ENCODE assay signal across 20 mouse cellular contexts in genomic region chr1:89766891-89767290, GRCm38 (mm10).
A peak's percentile ranks its signal among the peaks of the same experiment; 100 is the strongest.
DNase-seq lines count a peak whose midpoint lies in the region; ATAC-seq and TF ChIP-seq lines count a peak whose summit lies in the region.
"Had no signal": no experiment of that assay in that cellular context is flagged by ENCODE, and none has a peak within 500 bp of the region (broad histone marks: within the 10 kb centered on the region; RNA-seq: fewer than 3 reads in every experiment).

No protein-coding gene starts in this region.

- H3K36me3 ChIP-seq in midbrain, embryonic 10.5 days: peaks cover 30% of the 10 kb centered on the region
- no peaks in the 10 kb centered on the region for H3K36me3 ChIP-seq in midbrain, postnatal 0 days (ENCODE audit: insufficient read depth, low read length)
- no peaks in the 10 kb centered on the region for H3K36me3 ChIP-seq in midbrain, embryonic 11.5 days (ENCODE audit: control insufficient read depth, insufficient read depth, low read length)
- 0 out of 2 replicates have a peak, but pooled peaks cover 9% of the 10 kb centered on the region for H3K36me3 ChIP-seq in midbrain, embryonic 14.5 days (ENCODE audit: control insufficient read depth, insufficient read depth, low read length)
- H3K36me3 ChIP-seq in midbrain, embryonic 16.5 days (ENCODE audit: control insufficient read depth, insufficient read depth, low read length): 0 out of 2 replicates have a peak, but pooled peaks cover 3% of the 10 kb centered on the region
- H3K36me3 ChIP-seq in heart, embryonic 11.5 days (ENCODE audit: control insufficient read depth, insufficient read depth, low read length): no peaks in the 10 kb centered on the region

- no peak for ATAC-seq in midbrain, postnatal 0 days (ENCODE audit: low FRiP score)
- 0 out of 2 replicates have a peak, but pooled peaks have one; percentile 19 for ATAC-seq in midbrain, embryonic 11.5 days (ENCODE audit: low FRiP score)
- peak; percentile 38; the same call in 1 of the 2 replicates for ATAC-seq in midbrain, embryonic 14.5 days (ENCODE audit: low FRiP score, low TSS enrichment)
- ATAC-seq in midbrain, embryonic 16.5 days: peak; percentile 27; the same call in 1 of the 2 replicates
- ATAC-seq in megakaryocyte, adult 5-6 weeks (ENCODE audit: poor library complexity, severe bottlenecking): no peak
- no peak for ATAC-seq in heart, embryonic 11.5 days (replicated peaks; ENCODE audit: insufficient number of reproducible peaks, low FRiP score, low TSS enrichment)
- ATAC-seq: forebrain, embryonic 13.5 days; forebrain, embryonic 15.5 days had no signal

- no peak for DNase-seq in midbrain, embryonic 10.5 days (ENCODE audit: low spot score)
- DNase-seq in midbrain, postnatal 0 days (ENCODE audit: low spot score): no peak
- no peak for DNase-seq in midbrain, embryonic 11.5 days (ENCODE audit: low spot score, missing footprints)
- DNase-seq in midbrain, embryonic 14.5 days: peak; percentile 65
- DNase-seq in heart, adult 11 months: no peak
- DNase-seq: adrenal gland, adult 2 months; adrenal gland, postnatal 10 days; adrenal gland, postnatal 25 days; cerebellum, adult 11-12 months; cerebellum, adult 2 months; cerebellum, adult 9-10 months; cerebellum, postnatal 10 days; cerebellum, postnatal 25 days had no signal

- 0 out of 2 replicates have a peak overlapping the region, but pooled peaks have one; percentile 33 for H3K27ac ChIP-seq in midbrain, embryonic 10.5 days (replicated peaks)
- no peak overlapping the region for H3K27ac ChIP-seq in midbrain, postnatal 0 days (ENCODE audit: low read depth, low read length)
- no peak overlapping the region for H3K27ac ChIP-seq in midbrain, embryonic 11.5 days (ENCODE audit: low read depth, low read length)
- H3K27ac ChIP-seq in midbrain, embryonic 14.5 days (replicated peaks; ENCODE audit: low read depth, low read length): no peak overlapping the region
- H3K27ac ChIP-seq in midbrain, embryonic 16.5 days (ENCODE audit: low read length): no peak overlapping the region
- no peak overlapping the region for H3K27ac ChIP-seq in heart, embryonic 11.5 days (ENCODE audit: low read depth, low read length)
- H3K27ac ChIP-seq: embryonic facial prominence, embryonic 10.5 days; embryonic facial prominence, embryonic 12.5 days; forebrain, embryonic 13.5 days; forebrain, embryonic 15.5 days had no signal

- no peak overlapping the region for H3K9ac ChIP-seq in midbrain, postnatal 0 days (replicated peaks; ENCODE audit: low read length, poor library complexity, severe bottlenecking)
- no peak overlapping the region for H3K9ac ChIP-seq in midbrain, embryonic 11.5 days (ENCODE audit: low read length)
- H3K9ac ChIP-seq in midbrain, embryonic 14.5 days (replicated peaks; ENCODE audit: low read length): no peak overlapping the region
- no peak overlapping the region for H3K9ac ChIP-seq in midbrain, embryonic 16.5 days (ENCODE audit: low read depth, low read length)
- no peak overlapping the region for H3K9ac ChIP-seq in heart, embryonic 11.5 days (ENCODE audit: low read depth, low read length)
- H3K9ac ChIP-seq: embryonic facial prominence, embryonic 12.5 days; forebrain, embryonic 13.5 days; forebrain, embryonic 15.5 days had no signal

- WGBS in midbrain, embryonic 10.5 days: 77% methylated on average over 8 of the region's 8 CpGs
- 24% methylated on average over 8 of the region's 8 CpGs for WGBS in midbrain, postnatal 0 days
- WGBS in midbrain, embryonic 11.5 days: 59% methylated on average over 8 of the region's 8 CpGs
- 26% methylated on average over 8 of the region's 8 CpGs for WGBS in midbrain, embryonic 14.5 days
- 23% methylated on average over 8 of the region's 8 CpGs for WGBS in midbrain, embryonic 16.5 days
- 68% methylated on average over 8 of the region's 8 CpGs for WGBS in heart, embryonic 11.5 days (ENCODE audit: insufficient replicate concordance)

- no peak overlapping the region for H3K4me3 ChIP-seq in midbrain, embryonic 10.5 days
- H3K4me3 ChIP-seq in midbrain, postnatal 0 days (ENCODE audit: low read depth, low read length): no peak overlapping the region
- no peak overlapping the region for H3K4me3 ChIP-seq in midbrain, embryonic 11.5 days (ENCODE audit: low read depth, low read length)
- no peak overlapping the region for H3K4me3 ChIP-seq in midbrain, embryonic 14.5 days (replicated peaks; ENCODE audit: low read depth, low read length)
- no peak overlapping the region for H3K4me3 ChIP-seq in midbrain, embryonic 16.5 days (ENCODE audit: low read depth, low read length)
- H3K4me3 ChIP-seq in heart, embryonic 11.5 days (ENCODE audit: low read depth, low read length): no peak overlapping the region
- H3K4me3 ChIP-seq: embryonic facial prominence, embryonic 10.5 days; embryonic facial prominence, embryonic 12.5 days; forebrain, embryonic 13.5 days; forebrain, embryonic 15.5 days had no signal

- H3K27me3 ChIP-seq in midbrain, embryonic 10.5 days (ENCODE audit: low read depth, poor library complexity, severe bottlenecking): no peaks in the 10 kb centered on the region
- no peaks in the 10 kb centered on the region for H3K27me3 ChIP-seq in midbrain, postnatal 0 days (ENCODE audit: insufficient read depth, low read length)
- H3K27me3 ChIP-seq in midbrain, embryonic 11.5 days (ENCODE audit: control insufficient read depth, insufficient read depth, low read length): no peaks in the 10 kb centered on the region
- H3K27me3 ChIP-seq in midbrain, embryonic 14.5 days (ENCODE audit: control insufficient read depth, insufficient read depth, low read length): no peaks in the 10 kb centered on the region
- H3K27me3 ChIP-seq in midbrain, embryonic 16.5 days (ENCODE audit: control insufficient read depth, insufficient read depth, low read depth, low read length): no peaks in the 10 kb centered on the region
- H3K27me3 ChIP-seq in heart, embryonic 11.5 days (ENCODE audit: control insufficient read depth, insufficient read depth, low read length): no peaks in the 10 kb centered on the region
- H3K27me3 ChIP-seq: embryonic facial prominence, embryonic 12.5 days; forebrain, embryonic 15.5 days had no signal

- H3K4me1 ChIP-seq in midbrain, embryonic 10.5 days: peaks cover 59% of the 10 kb centered on the region
- no peaks in the 10 kb centered on the region; the same call in 1 of the 2 replicates for H3K4me1 ChIP-seq in midbrain, postnatal 0 days (ENCODE audit: insufficient read depth, low read length)
- H3K4me1 ChIP-seq in midbrain, embryonic 11.5 days (ENCODE audit: control insufficient read depth, insufficient read depth, low read length): peaks cover 20% of the 10 kb centered on the region
- peaks cover 37% of the 10 kb centered on the region for H3K4me1 ChIP-seq in midbrain, embryonic 14.5 days (ENCODE audit: control insufficient read depth, insufficient read depth, low read length)
- H3K4me1 ChIP-seq in midbrain, embryonic 16.5 days (ENCODE audit: control insufficient read depth, insufficient read depth, low read length): peaks cover 32% of the 10 kb centered on the region
- peaks cover 12% of the 10 kb centered on the region for H3K4me1 ChIP-seq in heart, embryonic 11.5 days (ENCODE audit: control insufficient read depth, insufficient read depth, low read length)

- H3K4me2 ChIP-seq in midbrain, postnatal 0 days (ENCODE audit: low read depth, low read length, poor library complexity, severe bottlenecking): no peak overlapping the region
- H3K4me2 ChIP-seq in midbrain, embryonic 11.5 days: no peak overlapping the region
- H3K4me2 ChIP-seq in midbrain, embryonic 14.5 days (ENCODE audit: low read length): no peak overlapping the region
- H3K4me2 ChIP-seq in midbrain, embryonic 16.5 days (ENCODE audit: low read length): no peak overlapping the region
- no peak overlapping the region for H3K4me2 ChIP-seq in heart, embryonic 11.5 days
- H3K4me2 ChIP-seq: embryonic facial prominence, embryonic 12.5 days; forebrain, embryonic 13.5 days; forebrain, embryonic 15.5 days had no signal

- H3K9me3 ChIP-seq in midbrain, embryonic 10.5 days (replicated peaks): no peaks in the 10 kb centered on the region
- H3K9me3 ChIP-seq in midbrain, postnatal 0 days (ENCODE audit: low read length): no peaks in the 10 kb centered on the region
- H3K9me3 ChIP-seq in midbrain, embryonic 11.5 days (ENCODE audit: control insufficient read depth, low read length): no peaks in the 10 kb centered on the region
- no peaks in the 10 kb centered on the region for H3K9me3 ChIP-seq in midbrain, embryonic 14.5 days (ENCODE audit: control insufficient read depth, low read length)
- H3K9me3 ChIP-seq in midbrain, embryonic 16.5 days (replicated peaks; ENCODE audit: control insufficient read depth, low read length, poor library complexity, severe bottlenecking): no peaks in the 10 kb centered on the region
- no peaks in the 10 kb centered on the region for H3K9me3 ChIP-seq in heart, embryonic 11.5 days (replicated peaks; ENCODE audit: control insufficient read depth, low read length)
- H3K9me3 ChIP-seq: embryonic facial prominence, embryonic 10.5 days; embryonic facial prominence, embryonic 12.5 days; forebrain, embryonic 13.5 days; forebrain, embryonic 15.5 days had no signal

- TF ChIP-seq CTCF in midbrain, postnatal 0 days (IDR thresholded peaks at IDR 0.05): no peak

Comparison
In these comparisons a context has a peak if more than half of its experiments do, and no peak if none do; other contexts are left out.
1. ATAC-seq: peak in midbrain, embryonic 11.5 days (single experiment), midbrain, embryonic 14.5 days (single experiment) and midbrain, embryonic 16.5 days (single experiment); none in midbrain, postnatal 0 days (single experiment), megakaryocyte, adult 5-6 weeks (single experiment) and heart, embryonic 11.5 days (single experiment).